Mouse (Mus musculus): ENCODE data around the gene Triobp. TPM values are rescaled to one million over a fixed set of nuclear protein-coding genes. Genes with fewer than 3 reads are reported as not detected.

The Triobp gene
- total RNA-seq, 1 experiment, result 30.6 TPM

DNA sequence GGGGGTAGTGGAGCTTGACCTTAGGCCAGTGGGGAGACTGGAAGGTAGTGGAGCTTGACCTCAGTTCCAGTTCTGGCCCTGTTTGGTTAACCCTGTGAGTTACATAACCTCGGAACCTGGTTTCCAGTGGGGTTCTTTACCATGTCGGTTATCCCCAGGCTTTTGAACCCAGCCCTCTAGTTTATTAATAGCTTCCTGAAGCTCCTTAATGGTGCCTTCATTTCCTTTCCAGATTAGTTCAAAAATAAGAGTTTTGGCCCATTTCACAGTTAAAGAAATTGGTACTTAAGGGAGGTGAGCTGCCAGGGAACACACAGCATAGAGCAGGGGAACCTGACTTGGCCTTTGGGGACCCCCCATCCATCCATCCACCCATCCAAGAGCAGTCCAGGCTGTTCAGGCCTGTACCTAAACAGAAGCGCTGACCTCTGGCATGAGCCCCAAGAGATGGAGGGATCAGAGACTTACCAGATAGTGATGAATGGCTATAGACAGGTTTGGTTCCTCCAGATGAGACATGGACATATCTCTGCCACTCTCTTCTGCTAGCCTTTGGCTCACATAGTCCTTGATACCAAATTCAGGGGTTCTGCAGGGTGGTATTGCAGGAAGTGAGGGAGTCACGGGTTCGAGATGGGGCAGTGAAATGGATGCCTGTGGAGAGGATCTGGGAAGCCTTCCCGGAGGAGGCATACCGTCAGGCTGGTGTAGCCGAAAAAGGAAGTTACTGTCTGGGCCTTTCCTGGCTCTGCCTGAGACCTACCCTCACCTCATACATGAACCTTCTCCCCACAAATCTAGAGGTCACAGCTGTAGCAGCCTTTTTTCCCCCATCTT lies 32.5 kb upstream of the Triobp start:
- in situ Hi-C loops (cut with MboI; ENCODE audit: low sequenced_read_pairs in 2 of 2, unreplicated experiment in 2 of 2), result no loop called here
- peak overlapping the region; percentile 86; the same call in 1 of the 2 replicates for H3K9ac ChIP-seq (ENCODE audit: insufficient read depth, low read depth, low read length, poor library complexity, severe bottlenecking)
- H3K4me3 ChIP-seq (ENCODE audit: insufficient read depth in 1 of 2, low read depth in 1 of 2, low read length in 2 of 2, poor library complexity in 1 of 2, severe bottlenecking in 1 of 2), result peak overlapping the region; percentile 85 to 92
- TF ChIP-seq CHD2 (IDR thresholded peaks at IDR 0.05; ENCODE audit: low read depth, low read length), result no peak
- no peak for TF ChIP-seq HCFC1 (IDR thresholded peaks at IDR 0.05; ENCODE audit: borderline replicate concordance, insufficient read depth, low read length)
- TF ChIP-seq ZNF384 (IDR thresholded peaks at IDR 0.05; ENCODE audit: low read depth, low read length), result no peak
- no peak for TF ChIP-seq MAFK (IDR thresholded peaks at IDR 0.05; ENCODE audit: insufficient read depth, low read depth, low read length)
- TF ChIP-seq ZC3H11A (IDR thresholded peaks at IDR 0.05; ENCODE audit: borderline replicate concordance, low read depth, low read length), result no peak
- H3K27ac ChIP-seq (ENCODE audit: insufficient read depth, low read depth, low read length, poor library complexity, severe bottlenecking), result no peak overlapping the region
- H3K36me3 ChIP-seq (ENCODE audit: control insufficient read depth, insufficient read depth, low read length, poor library complexity, severe bottlenecking), result peaks cover 24% of the 10 kb centered on the region; the same call in 1 of the 2 replicates
- H3K4me1 ChIP-seq (ENCODE audit: control insufficient read depth in 2 of 2, insufficient read depth in 2 of 2, low read length in 2 of 2, poor library complexity in 1 of 2), result peaks cover 0 to 14% of the 10 kb centered on the region in 2 experiments; a peak in 1 of 4 replicates
- DNase-seq (ENCODE audit: low read depth, low spot score), result no peak
- no peaks in the 10 kb centered on the region for H3K9me3 ChIP-seq (ENCODE audit: control insufficient read depth, insufficient read depth, low read depth, low read length)

DNA sequence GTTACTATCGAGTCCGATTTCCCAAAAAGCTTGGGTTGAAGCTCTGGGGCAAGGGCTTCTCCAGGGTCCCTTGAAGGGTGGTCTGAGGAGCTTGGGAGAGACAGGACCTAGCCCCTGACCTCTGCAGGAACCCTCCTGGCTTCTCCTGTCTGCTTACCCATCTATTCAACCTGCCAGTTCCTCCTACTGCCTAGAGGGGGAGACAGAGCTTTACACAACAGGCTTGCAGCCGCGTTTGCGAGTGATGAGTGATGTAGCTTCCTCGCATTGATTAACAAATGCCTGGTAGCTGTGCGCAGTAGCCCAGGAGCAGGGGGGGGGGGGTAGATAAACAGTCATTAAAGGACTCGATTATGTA lies 31.9 kb upstream of the Triobp start:
- Histone ChIP-seq H3K4me3 (ENCODE audit: insufficient read depth in 1 of 2, low read depth in 1 of 2, low read length in 2 of 2, poor library complexity in 1 of 2, severe bottlenecking in 1 of 2) (no peak overlapping the region), H3K4me1 (ENCODE audit: control insufficient read depth in 2 of 2, insufficient read depth in 2 of 2, low read length in 2 of 2, poor library complexity in 1 of 2) (peaks cover 0 to 14% of the 10 kb centered on the region in 2 experiments; a peak in 1 of 4 replicates), H3K9me3 (ENCODE audit: control insufficient read depth, insufficient read depth, low read depth, low read length) (no peaks in the 10 kb centered on the region), H3K27ac (ENCODE audit: insufficient read depth, low read depth, low read length, poor library complexity, severe bottlenecking) (no peak overlapping the region), H3K9ac (ENCODE audit: insufficient read depth, low read depth, low read length, poor library complexity, severe bottlenecking) (peak overlapping the region; percentile 1; the same call in 1 of the 2 replicates), H3K36me3 (ENCODE audit: control insufficient read depth, insufficient read depth, low read length, poor library complexity, severe bottlenecking) (peaks cover 22% of the 10 kb centered on the region; the same call in 1 of the 2 replicates)
- no peak for TF ChIP-seq MAFK (IDR thresholded peaks at IDR 0.05; ENCODE audit: insufficient read depth, low read depth, low read length)
- no peak for TF ChIP-seq CHD2 (IDR thresholded peaks at IDR 0.05; ENCODE audit: low read depth, low read length)
- no peak for TF ChIP-seq ZNF384 (IDR thresholded peaks at IDR 0.05; ENCODE audit: low read depth, low read length)
- no peak for TF ChIP-seq HCFC1 (IDR thresholded peaks at IDR 0.05; ENCODE audit: borderline replicate concordance, insufficient read depth, low read length)
- TF ChIP-seq ZC3H11A (IDR thresholded peaks at IDR 0.05; ENCODE audit: borderline replicate concordance, low read depth, low read length), result no peak; the same call in 1 of the 2 replicates
- in situ Hi-C loops (cut with MboI; ENCODE audit: low sequenced_read_pairs in 2 of 2, unreplicated experiment in 2 of 2), result no loop called here
- no peak for DNase-seq (ENCODE audit: low read depth, low spot score)

DNA sequence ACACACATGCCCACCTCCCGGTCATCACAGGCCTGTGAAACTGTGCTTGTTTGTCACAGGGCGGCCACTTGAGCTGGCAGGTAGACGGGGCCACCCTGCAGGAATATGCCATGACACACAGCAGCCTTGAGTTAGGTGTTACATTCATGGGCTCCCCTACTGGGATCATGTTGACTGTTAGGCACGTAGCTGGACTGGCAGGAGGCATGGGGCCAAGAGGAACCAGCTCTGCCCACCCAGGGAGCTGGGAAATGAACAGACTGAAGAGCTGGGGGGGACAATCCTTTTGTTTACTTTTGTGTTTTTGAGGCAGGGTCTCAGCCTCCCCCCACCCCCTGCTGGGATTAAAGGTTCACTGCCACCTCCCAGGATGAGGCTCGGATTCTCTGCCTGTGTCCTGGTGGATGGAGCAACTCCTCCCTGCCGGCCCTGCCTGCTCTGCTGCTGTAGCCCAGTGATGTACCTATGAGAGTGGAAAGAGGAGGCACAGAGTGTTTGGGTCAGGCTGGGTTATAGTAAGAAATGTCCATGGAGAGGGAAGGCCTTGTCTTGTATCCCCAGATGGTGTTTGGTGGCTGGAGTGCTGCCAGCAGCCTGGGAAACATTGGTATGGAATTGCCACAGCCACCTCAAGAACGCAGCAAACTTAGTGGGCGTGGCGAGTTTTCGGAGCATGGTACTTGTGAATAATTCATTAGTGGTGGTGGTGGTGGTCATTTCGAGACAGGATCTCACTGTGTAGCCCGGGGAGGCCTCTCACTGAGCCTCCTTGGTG lies 31.3 kb upstream of the Triobp start:
- H3K4me1 ChIP-seq (ENCODE audit: control insufficient read depth in 2 of 2, insufficient read depth in 2 of 2, low read length in 2 of 2, poor library complexity in 1 of 2), result peaks cover 0 to 14% of the 10 kb centered on the region in 2 experiments; a peak in 1 of 4 replicates
- H3K36me3 ChIP-seq (ENCODE audit: control insufficient read depth, insufficient read depth, low read length, poor library complexity, severe bottlenecking), result peaks cover 19% of the 10 kb centered on the region; the same call in 1 of the 2 replicates
- TF ChIP-seq ZC3H11A (IDR thresholded peaks at IDR 0.05; ENCODE audit: borderline replicate concordance, low read depth, low read length) (no peak), CHD2 (IDR thresholded peaks at IDR 0.05; ENCODE audit: low read depth, low read length) (no peak), HCFC1 (IDR thresholded peaks at IDR 0.05; ENCODE audit: borderline replicate concordance, insufficient read depth, low read length) (no peak), MAFK (IDR thresholded peaks at IDR 0.05; ENCODE audit: insufficient read depth, low read depth, low read length) (no peak), ZNF384 (IDR thresholded peaks at IDR 0.05; ENCODE audit: low read depth, low read length) (no peak)
- peak overlapping the region; percentile 1; the same call in 1 of the 2 replicates for H3K9ac ChIP-seq (ENCODE audit: insufficient read depth, low read depth, low read length, poor library complexity, severe bottlenecking)
- no peak for DNase-seq (ENCODE audit: low read depth, low spot score)
- H3K4me3 ChIP-seq (ENCODE audit: insufficient read depth in 1 of 2, low read depth in 1 of 2, low read length in 2 of 2, poor library complexity in 1 of 2, severe bottlenecking in 1 of 2), result no peak overlapping the region
- H3K9me3 ChIP-seq (ENCODE audit: control insufficient read depth, insufficient read depth, low read depth, low read length), result no peaks in the 10 kb centered on the region
- H3K27ac ChIP-seq (ENCODE audit: insufficient read depth, low read depth, low read length, poor library complexity, severe bottlenecking), result no peak overlapping the region
- in situ Hi-C loops (cut with MboI; ENCODE audit: low sequenced_read_pairs in 2 of 2, unreplicated experiment in 2 of 2), result no loop called here

DNA sequence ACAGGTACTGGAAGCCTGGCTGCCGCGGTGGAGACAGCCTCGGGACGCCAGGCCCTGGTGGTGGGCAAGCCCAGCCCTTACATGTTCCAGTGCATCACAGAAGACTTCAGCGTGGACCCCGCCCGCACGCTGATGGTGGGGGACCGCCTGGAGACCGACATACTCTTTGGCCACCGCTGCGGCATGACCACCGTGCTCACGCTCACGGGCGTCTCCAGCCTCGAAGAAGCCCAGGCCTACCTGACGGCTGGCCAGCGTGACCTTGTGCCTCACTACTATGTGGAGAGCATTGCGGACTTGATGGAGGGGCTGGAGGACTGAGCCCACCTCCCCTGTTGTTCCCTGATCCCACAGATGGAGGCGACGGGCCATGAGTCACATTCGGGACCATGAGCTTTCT lies 29.4 kb upstream of the Triobp start:
- Histone ChIP-seq H3K9me3 (ENCODE audit: control insufficient read depth, insufficient read depth, low read depth, low read length) (no peaks in the 10 kb centered on the region), H3K36me3 (ENCODE audit: control insufficient read depth, insufficient read depth, low read length, poor library complexity, severe bottlenecking) (peaks cover 18% of the 10 kb centered on the region; the same call in 1 of the 2 replicates), H3K4me3 (ENCODE audit: insufficient read depth in 1 of 2, low read depth in 1 of 2, low read length in 2 of 2, poor library complexity in 1 of 2, severe bottlenecking in 1 of 2) (no peak overlapping the region), H3K4me1 (ENCODE audit: control insufficient read depth in 2 of 2, insufficient read depth in 2 of 2, low read length in 2 of 2, poor library complexity in 1 of 2) (peaks cover 0 to 14% of the 10 kb centered on the region in 2 experiments; a peak in 1 of 4 replicates), H3K27ac (ENCODE audit: insufficient read depth, low read depth, low read length, poor library complexity, severe bottlenecking) (no peak overlapping the region), H3K9ac (ENCODE audit: insufficient read depth, low read depth, low read length, poor library complexity, severe bottlenecking) (no peak overlapping the region)
- DNase-seq (ENCODE audit: low read depth, low spot score), result no peak
- TF ChIP-seq ZC3H11A (IDR thresholded peaks at IDR 0.05; ENCODE audit: borderline replicate concordance, low read depth, low read length) (no peak), ZNF384 (IDR thresholded peaks at IDR 0.05; ENCODE audit: low read depth, low read length) (no peak), HCFC1 (IDR thresholded peaks at IDR 0.05; ENCODE audit: borderline replicate concordance, insufficient read depth, low read length) (no peak), MAFK (IDR thresholded peaks at IDR 0.05; ENCODE audit: insufficient read depth, low read depth, low read length) (no peak), CHD2 (IDR thresholded peaks at IDR 0.05; ENCODE audit: low read depth, low read length) (no peak)
- in situ Hi-C loops (cut with MboI; ENCODE audit: low sequenced_read_pairs in 2 of 2, unreplicated experiment in 2 of 2), result no loop called here

All from ES-E14 (cell line).